Mouse (Mus musculus) ZHBTc4 (cell line): ENCODE results near the gene Ccl5.

Source experiments
- DNase-seq: peaks from one replicate; pipeline ENCODE4 v3.0.0-alpha.2; 2011; ENCODE audit warnings: low read depth, low spot score

Gene Ccl5

DNA sequence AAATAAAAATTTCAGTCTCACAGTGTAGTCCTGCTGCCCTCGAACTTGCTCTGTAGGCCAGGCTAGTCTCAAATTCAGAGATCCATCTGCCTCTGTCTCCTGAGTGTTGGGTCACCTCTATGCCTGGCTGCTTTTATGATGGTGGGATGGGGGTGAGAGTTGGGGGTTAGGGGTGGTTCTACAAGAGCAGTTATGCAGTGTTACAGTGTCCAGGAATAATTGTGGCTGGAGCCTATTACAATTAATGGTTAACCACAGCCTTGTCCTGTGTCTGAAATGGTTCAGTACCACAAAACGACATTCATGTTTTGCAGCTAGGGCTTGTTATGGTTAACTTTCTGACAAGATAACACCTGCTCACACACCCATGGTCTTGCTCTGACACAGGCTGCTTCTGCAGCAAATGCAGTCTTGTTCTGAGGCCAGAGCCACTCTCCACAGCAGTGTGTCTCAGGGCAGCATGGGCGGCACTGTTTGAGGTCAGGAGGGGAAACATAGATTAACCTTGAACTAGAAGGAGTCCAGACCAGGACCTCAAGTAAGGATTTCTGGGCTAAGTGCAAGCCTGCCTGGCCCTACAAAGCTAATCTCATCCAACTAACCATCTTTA is 8.5 kb upstream of the Ccl5 start:
- DNase-seq: no peak

- DNase-seq: no peak
Observed at GRCm38 (mm10) chr11:83536831-83537230, 6.5 kb upstream of the Ccl5 start.

DNA sequence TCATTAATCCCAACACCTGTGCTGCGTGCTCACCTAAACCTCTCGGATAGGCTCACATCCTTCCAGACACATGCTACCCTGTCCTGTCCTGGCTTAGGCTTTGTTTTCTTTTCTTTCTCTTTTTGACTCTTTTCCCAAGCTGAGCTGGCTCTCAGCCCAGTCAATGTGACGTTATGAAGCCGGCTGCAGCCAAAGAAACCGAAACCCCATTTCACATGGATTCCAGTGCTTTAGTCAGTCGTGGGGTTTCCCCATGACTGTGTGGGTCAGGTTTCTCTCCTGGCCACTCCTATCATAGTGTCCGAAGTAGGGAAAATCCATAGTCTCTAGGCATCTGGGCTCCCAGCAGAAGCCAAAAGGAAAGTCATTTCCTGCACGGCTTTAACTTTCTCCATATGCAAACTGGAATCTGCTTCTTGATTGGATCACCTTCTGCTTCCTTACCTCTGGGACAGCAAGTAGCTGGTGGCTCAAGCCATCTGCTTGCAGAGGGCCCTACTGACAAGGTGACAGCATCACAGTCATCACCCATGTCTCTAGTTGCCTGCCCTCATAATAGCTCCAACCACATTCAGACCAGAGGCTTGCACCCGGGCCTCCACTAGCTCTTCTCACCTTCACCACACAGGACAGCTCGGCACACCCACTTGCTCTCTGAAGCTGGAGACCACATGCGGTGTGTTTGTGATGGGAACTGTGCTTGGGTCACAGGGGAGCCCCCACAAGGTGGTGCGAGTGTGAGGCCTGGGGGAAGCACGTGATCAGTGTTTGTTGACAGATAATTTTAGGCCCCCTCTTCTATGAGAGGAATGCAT is 4.5 kb upstream of the Ccl5 start:
- DNase-seq: no peak

GRCm38 (mm10) chr11:83534143-83534542 is 3.8 kb upstream of the Ccl5 start:
- no peak for DNase-seq

DNA sequence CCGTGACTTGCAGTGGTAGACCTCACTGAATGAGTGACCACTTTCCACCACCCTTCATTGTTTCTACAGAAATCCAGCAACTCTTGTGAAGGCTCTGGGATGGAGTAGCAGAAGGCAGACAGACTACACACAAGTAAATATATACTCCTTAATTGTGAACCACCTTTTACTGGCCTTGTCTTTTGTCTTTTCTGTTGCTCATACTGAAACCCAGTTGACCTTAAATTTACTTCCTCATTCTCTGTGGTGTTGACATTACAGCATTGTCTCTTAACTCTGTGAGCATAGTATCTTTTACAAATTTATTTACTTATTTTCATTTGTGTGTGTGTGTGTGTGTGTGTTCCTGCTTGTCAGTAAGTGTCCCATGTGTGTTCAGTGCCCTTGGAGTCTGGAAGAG is 2.9 kb upstream of the Ccl5 start:
- no peak for DNase-seq

- no peak for DNase-seq
Observed at GRCm38 (mm10) chr11:83529024-83529423, 1.3 kb downstream of the Ccl5 start.

DNA sequence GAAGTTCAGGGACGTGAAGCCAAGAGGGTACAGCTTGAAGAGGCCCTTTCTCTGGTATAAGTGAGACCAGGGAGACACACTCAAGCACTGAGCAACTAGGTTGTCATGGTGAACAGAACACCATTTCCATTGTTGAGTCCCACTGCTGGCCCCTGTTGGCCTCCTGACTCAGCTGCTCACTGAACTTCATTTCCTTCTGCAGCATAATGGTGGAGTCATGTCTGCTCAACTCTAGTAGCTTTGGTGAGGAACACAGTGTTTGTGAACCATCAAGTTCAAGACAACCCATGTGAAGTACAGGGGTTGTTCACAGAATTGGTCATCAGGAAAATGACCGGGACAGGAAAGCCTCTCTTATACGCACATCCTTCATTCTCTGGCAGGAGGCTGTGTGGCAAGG is 8.2 kb downstream of the Ccl5 start, which contains the start of gene Heatr9:
Gene Heatr9 (minus strand): TSS at position 101 of the 400 bp plus-strand sequence.
- no peak for DNase-seq

DNA sequence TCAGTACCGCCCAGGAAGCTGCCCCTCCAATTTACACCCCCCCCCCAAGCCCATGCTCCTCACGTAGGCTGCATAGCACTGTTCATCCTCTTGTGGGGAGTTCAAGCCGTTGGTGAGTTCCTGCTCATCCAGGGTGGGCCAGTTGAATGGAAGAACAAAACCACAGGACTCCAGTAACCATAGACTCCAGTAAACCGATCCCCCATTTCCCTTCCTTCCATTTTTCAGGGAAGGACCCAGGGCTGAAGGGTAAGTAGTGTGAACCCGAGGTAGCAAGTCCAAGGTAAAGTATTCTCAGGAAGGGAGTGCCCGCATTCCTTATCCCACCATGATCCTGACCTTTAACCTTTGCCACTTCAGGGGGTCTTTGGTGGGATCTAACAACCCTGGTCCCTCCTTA is 11.9 kb downstream of the Ccl5 start:
- DNase-seq: peak; percentile 25

DNA sequence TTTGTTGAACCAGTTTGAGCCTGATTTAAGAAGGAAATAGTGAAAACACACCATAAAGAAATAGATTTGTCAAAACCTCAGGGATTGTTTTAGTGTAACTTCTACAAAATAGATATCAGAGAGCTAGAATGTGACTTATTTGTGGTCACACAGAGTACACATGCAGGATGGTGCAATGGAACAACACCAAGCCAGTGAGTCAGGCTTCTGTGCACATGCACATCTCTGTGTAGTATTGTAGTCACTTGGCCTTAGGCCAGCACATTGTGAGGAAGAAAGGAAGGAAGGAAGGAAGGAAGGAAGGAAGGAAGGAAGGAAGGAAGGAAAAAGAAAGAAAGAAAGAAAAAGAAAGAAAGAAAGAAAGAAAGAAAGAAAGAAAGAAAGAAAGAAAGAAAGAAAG is 13.2 kb downstream of the Ccl5 start:
- DNase-seq: no peak

GRCm38 (mm10) chr11:83509521-83509920 is 20.8 kb downstream of the Ccl5 start:
- no peak for DNase-seq

GRCm38 (mm10) chr11:83504308-83504707 is 26.0 kb downstream of the Ccl5 start:
- DNase-seq: no peak

DNA sequence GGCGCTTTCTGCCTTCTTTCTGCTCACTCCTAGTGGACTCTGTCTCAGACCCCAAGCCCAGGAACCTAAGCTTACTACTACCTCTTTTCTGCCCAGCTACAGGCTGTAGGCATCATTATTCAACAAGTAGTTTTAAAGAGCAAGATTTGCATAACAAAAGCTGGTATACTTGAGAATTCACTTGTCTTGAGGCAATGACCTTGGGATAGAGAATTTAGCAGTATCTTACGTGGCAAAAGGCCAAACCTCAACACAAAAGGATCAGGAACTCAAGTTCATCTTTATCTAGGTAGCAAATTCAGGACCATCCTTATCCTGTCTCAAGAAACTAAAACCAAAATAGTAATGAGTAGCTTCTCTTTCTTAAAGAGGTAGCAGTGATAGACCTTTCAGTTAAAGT is 34.7 kb downstream of the Ccl5 start:
- DNase-seq: peak; percentile 87

DNA sequence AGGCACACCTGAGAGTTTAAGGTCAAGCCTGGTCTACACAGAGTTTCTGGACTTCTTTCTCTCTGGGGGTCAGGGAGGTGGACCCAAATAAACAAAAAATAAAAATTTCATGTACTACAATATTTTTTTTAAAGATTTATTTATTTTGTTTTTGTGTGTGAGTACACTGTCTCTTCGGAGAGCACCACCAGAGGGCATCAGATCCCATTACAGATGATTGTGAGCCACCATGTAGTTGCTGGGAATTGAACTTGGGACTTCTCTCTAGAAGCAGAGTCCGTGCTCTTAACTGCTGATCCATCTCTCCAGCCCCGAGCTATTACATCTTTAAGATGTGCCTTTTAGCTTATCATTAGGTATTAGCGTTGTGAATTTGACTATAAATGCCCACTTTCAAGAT is 38.8 kb downstream of the Ccl5 start:
- DNase-seq: peak; percentile 40
